Mouse (Mus musculus) kidney, adult 8-10 months (tissue): ENCODE data around the gene Ip6k3.

ENCODE experiments used
- DNase-seq, 2 experiments: peaks; one replicate each; pipeline ENCODE4 v3.0.0; 2022

The Ip6k3 gene

DNA sequence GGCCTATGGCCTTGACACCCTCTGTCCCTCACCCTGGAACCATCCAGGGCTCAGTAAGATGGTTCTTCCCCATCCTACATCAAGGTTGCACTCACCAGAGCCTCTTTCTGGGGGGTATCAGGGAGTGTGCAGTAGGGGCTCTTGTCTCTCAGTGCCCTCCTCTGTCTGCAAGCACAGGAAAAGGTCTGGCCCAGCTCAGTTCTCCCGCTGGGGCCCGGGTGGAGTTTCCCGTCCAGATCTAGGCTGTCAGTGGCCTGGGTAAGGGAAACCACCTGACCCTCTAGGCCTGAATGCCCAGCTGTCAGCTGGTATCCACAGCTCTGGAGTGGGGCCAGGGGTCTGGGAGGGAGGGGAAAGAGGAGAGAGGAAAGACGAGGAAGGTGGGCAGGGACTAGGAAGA is at the start of gene Ip6k3:
Gene Ip6k3, minus strand, starts transcription at position 251 of the 400 bp plus-strand sequence.
- no peak for DNase-seq

- DNase-seq: peak; percentile 94
Measured at GRCm38 (mm10) chr17:27212768-27213525, 45.4 kb upstream of the Ip6k3 start.

DNA sequence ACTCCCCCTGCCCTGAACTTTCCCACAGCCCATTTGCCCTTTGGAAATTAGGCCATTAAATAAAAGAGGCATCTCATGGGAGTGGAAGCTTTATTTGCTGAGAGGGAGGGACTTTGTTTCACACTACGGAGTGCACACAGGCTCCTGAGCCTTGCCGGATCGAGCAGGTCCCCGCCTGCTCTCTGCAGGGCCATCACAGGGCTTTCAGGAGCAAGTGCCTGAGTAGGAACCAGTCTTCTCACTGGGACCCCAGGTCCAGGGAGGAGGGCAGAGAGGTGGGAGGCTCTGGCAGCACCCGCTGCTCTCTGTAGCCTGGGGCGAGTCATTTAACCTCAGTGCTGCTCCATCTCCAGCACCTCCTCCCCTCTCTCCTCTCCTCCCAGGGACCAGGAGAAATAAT is 44.4 kb upstream of the Ip6k3 start:
- peak; percentile 48 to 61 for DNase-seq

DNA sequence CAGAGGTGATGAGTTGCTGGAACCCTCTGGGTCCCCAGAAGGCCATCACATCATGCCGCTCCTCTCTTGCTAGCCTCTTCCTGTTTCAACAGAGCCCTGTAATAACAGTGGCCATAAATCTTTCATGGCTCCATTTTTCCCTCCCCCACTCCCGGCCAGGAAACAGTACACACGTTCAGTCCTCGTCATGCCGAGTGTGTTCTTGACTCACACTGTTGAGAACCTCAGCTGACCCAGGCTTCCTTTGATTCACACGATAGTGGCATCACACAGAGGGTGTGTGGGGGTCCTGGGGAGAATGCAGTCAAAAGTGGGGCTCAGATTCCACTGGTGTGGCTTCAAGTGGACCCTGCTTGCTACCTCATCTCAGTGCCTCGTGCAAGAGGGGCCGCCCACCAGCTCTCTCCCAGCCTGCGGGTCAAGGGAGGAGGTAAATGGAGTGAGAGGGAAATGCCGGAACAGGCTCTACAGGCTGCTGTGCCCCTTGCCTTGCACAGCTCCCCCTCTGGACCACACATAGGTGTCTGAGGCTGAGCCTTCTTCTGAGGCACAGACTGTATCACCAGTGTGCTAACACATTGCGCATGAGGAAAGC is 39.6 kb upstream of the Ip6k3 start:
- peak; percentile 59 to 60 for DNase-seq

- DNase-seq: peak; percentile 96
Measured at GRCm38 (mm10) chr17:27204075-27204909, 36.7 kb upstream of the Ip6k3 start, which contains the start of gene Lemd2. Lemd2 (minus strand) TSS chr17:27204469.

DNA sequence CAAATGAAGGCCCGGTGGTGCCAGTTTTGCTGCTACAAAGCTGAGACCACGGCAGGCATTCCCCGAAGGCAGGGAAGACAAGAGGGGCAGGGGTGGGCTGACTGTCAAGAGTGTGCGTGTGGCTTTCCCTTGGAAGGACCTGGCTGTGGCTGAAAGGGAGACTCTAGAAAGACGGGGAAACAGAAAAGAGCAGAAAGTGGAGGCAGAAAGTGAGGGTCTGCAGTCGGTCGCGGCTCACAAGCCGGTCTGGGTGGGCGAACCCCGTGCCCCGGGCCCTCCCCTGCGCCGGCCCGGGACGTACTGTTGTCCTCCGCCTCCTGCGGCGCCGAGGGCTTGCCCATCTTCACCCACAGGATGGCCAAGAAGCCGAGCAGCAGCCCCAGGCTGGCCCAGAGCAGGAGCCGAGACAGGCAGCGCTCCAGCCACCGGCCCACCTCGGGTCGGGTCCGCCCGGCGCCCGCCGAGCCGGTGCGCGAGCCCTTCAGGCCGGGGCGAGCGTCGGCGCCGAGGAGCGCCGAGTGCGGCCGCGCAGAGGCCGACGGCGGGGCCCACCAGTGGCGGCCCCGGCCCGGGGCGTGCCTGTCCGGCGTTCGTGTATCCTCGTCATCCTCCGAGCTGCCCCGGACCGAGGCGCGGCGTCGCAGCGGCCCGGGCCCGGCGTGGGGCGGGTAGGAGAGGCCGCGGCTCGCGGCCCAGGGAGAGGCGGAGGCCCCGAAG is 35.9 kb upstream of the Ip6k3 start:
- DNase-seq: no peak

DNA sequence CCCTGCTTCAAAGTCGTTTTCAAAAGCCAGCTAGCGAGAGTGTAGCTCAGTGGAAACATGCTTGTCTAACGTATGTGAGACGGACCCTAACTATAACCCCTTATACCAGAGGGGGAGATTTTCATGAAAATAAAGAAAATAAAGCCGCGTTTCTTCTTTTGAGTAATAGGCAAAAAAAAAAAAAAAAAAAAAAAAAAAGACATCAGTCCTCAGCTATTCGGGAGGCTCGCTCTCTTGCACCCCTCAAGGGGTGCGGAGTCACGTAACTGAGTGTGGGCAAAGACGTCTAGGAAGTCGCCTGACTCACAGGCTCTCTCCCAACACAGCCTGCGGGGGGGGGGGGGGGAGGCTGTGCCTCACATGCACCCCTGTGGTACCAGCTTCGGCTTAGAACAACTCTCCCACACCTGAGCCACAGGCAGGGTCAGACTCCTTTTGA is 35.3 kb upstream of the Ip6k3 start:
- DNase-seq: no peak

DNA sequence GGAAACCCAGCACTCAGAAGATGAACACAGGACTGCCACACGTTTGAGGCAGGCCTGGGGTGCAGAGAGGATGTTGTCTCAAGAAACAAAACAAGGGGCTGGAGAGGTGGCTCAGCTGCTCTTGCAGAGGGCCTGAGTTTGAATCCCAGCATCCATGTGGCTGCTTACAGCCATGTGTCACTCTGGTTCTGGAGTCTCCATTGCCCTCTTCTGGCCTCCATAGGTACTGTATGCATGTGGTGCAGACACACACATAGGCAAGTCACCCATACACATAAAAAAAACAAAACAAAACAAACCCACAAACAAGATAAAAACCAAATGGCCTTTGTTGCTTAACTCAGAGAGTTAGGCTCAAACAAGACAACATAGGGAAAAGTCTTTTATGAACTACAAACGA is 34.4 kb upstream of the Ip6k3 start:
- DNase-seq: no peak

DNA sequence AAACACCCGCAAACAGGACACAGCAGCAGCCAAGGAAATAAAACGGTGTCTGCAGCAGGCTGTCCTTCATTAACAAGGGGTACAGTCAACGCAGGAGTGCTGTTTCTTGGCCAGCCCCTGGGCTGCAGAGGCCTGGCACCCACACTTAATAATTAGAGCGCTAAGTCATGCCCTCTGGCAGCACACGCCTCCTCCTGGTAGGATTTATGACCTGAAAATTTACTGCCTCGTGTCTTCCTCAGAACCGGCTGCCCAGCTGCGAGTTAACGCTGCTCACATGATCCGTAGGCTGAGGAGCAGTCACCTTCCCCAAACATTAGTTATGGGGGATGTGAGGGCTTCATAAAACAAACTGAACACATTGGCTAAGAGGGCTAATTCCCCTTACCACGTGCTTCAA is 33.2 kb upstream of the Ip6k3 start:
- DNase-seq: peak in 1 of 2 experiments; percentile 42

- DNase-seq: no peak
Measured at GRCm38 (mm10) chr17:27199864-27200263, 32.3 kb upstream of the Ip6k3 start.

DNA sequence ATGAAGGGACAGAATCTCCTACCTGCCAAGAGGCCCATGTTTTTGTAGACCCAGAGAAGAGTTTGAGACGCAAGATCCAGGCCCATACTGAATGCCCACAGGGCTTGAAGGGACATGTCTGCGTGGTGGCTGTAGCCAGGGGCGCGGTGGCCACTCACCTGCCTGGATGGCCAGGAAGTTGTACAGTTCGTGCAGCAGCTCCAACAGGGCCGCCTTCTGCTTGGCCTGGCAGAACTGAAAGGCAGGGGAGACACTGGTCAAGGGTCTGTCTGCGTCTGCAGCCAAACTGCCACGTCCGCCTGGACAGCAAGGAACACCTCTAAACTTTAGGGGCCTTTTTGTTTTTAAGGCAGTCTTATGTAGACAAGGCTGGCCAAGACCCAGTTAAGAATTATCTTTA is 31.6 kb upstream of the Ip6k3 start:
- DNase-seq: no peak

DNA sequence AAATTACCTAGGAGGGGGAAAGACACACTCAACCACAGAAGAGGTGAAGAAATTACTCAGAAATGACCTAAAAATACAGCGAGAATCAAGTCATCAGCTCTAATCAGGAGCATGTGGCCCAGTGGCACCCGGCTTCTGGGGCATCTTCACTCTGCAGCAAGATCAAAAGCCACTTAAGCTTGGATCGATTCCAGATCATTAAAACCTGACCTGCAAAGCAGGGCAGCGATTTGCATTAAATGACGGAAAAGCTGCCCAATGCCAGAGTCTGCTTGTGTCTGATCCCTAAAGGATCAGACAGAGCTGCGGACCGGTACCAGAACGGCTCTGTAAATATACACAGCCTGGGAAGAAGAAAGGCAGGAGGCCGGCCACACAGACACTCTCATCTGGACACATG is 28.6 kb upstream of the Ip6k3 start:
- DNase-seq: no peak

DNA sequence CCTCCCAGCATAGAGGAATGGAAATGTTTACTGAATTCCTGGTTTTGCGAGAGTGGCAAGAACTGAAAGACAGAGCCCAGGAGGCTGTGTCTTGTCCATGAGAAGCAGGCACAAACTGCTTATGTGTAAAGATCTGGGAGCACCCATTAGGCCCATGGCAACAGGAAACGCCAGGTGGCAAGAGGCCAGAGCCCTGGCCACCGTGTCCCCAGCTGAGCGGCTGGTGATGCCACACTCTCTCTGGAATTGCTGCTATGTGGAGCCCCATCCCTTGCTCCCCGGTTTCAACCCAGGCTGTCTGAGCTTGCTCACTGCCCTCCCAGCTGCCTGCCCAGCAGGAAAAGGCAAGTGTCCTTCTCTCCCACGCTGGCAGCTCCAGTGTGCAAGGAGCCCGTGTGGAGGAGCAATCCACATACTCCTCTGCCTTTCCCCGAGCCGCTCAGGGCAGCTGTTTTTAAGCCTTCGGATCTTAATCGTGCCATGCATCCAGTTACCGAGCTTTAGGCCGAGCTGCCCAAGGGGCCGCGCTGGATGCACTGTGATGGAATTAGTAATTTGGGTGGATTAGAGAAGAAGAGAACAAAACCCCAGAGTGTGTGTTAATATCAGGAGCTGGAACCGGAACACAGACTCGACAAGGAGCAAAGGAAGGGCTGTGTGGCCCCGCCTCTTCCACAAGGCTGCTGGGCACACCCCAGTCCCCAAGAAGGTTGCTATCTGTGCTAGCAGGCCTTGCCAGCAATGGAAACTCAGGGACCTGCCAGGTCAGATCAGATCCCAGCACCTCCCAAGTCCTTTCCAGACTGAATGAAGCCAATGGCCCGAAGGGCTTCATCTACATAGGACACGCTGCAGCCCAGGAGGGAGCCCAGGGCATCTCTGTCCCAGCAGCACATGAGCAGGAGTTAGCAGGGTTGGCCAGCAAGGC is 26.9 kb upstream of the Ip6k3 start:
- no peak for DNase-seq

DNA sequence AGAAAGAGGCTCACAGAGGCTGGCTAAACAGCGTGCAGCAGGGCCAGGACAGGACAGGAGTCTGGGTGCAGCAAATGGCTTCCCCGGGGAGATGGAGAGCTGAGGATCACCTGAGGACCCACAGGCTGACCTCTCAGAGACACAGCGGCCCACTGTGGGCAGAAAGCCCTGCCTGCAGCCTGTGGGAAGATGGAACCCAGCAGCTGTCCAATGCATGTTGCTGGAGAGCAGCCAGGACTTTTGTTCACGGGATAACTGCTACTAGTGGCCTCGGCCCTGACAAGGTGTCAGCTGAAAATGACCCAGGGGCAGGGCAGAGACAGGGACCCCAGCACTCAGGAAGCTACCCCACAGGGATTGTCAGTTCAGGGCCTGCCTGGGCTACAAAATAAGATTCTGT is 24.2 kb upstream of the Ip6k3 start:
- no peak for DNase-seq

GRCm38 (mm10) chr17:27191189-27191588 is 23.6 kb upstream of the Ip6k3 start:
- DNase-seq: no peak

- peak; percentile 57 to 71 for DNase-seq
Measured at GRCm38 (mm10) chr17:27189640-27190216, 22.1 kb upstream of the Ip6k3 start.

GRCm38 (mm10) chr17:27188883-27189282 is 21.3 kb upstream of the Ip6k3 start:
- DNase-seq: no peak

- DNase-seq: no peak
Measured at GRCm38 (mm10) chr17:27187059-27187458, 19.5 kb upstream of the Ip6k3 start.

DNA sequence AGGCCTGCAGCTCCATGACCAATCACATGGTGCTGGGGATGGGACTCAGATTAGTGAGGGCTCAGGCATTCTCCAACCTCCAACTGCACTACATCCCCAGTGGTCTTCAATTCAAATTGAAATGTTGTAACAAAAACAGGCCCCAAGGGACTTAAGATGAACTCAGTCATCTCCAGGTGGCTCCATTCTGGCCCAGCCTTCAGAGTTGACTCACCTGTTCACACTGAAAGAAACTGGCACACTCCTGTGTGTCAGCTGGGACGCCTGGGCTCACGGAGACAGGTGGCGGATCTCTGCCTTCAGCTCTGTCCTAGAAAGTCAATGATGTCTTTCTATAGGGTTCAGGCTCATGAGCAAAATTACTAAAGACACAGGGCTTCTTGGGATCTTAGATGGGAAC is 18.5 kb upstream of the Ip6k3 start:
- DNase-seq: no peak

- no peak for DNase-seq
Measured at GRCm38 (mm10) chr17:27183667-27184292, 16.2 kb upstream of the Ip6k3 start.

DNA sequence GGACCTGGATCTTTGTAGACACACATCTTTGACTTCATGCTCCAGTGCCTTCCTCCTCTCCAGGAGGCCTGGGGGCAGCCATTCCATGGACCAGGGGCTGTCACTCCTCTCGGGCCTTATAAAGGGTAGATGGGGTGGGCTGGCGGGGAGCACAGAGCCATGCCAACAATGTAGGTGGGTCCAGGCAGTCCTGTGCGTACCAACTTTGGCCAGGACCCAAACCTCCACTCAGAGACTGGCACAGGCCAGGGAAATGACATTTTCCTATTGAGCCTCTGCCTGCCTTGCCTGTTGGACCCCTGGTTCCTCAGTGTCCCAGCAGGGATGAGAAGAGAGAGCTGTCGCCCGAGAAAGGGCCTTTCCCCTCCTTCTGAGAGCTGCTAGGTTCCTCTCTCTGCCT is 14.8 kb upstream of the Ip6k3 start:
- no peak for DNase-seq
